Mouse (Mus musculus) regulatory T cell (primary cell): ENCODE measurements around the gene Smpd4.
"Not testable (repeated sequence)": the region's sequence is repeated elsewhere in the genome, so short reads cannot be mapped to it uniquely, and the experiment has no call there.

Source experiments
- in situ Hi-C: fragments of 300-600 bp; cut with MboI, MseI; formaldehyde crosslinking; loops from one replicate; pipeline ENCODE4 v1.15.1; 2025; ENCODE audit warnings: high pct_unique_total_duplicates

The Smpd4 gene

GRCm38 (mm10) chr16:17619198-17620105 is at the start of gene Smpd4:
Smpd4 (plus strand) TSS chr16:17619354.
- in situ Hi-C loops: loop anchor here (5.0 kb wide), 1 partner anchor 217 kb away; no protein-coding TSS in a partner anchor

GRCm38 (mm10) chr16:17575870-17576824 is 43.0 kb upstream of the Smpd4 start:
- in situ Hi-C loops: loop anchor here (10.0 kb wide), 1 partner anchor 1701 kb away; no protein-coding TSS in a partner anchor

GRCm38 (mm10) chr16:17576825-17577215 is 42.3 kb upstream of the Smpd4 start:
- in situ Hi-C loops: loop anchor here (10.0 kb wide), 1 partner anchor 1702 kb away; no protein-coding TSS in a partner anchor

- in situ Hi-C loops: no loop called here
Measured at GRCm38 (mm10) chr16:17583064-17583463, 36.1 kb upstream of the Smpd4 start, which contains the start of gene Slc7a4. Slc7a4 (minus strand) TSS chr16:17583214.

- in situ Hi-C loops: no loop called here
Measured at GRCm38 (mm10) chr16:17584555-17584954, 34.6 kb upstream of the Smpd4 start.

- in situ Hi-C loops: no loop called here
Measured at GRCm38 (mm10) chr16:17590731-17591130, 28.4 kb upstream of the Smpd4 start.

GRCm38 (mm10) chr16:17600944-17601562 is 18.1 kb upstream of the Smpd4 start:
- in situ Hi-C loops: no loop called here

- in situ Hi-C loops: no loop called here
Measured at GRCm38 (mm10) chr16:17604941-17605340, 14.2 kb upstream of the Smpd4 start.

GRCm38 (mm10) chr16:17605684-17606083 is 13.5 kb upstream of the Smpd4 start:
- in situ Hi-C loops: no loop called here

GRCm38 (mm10) chr16:17611383-17611782 is 7.8 kb upstream of the Smpd4 start:
- in situ Hi-C loops: no loop called here

GRCm38 (mm10) chr16:17614740-17615139 is 4.4 kb upstream of the Smpd4 start:
- in situ Hi-C loops: not testable (repeated sequence)

- in situ Hi-C loops: no loop called here
Measured at GRCm38 (mm10) chr16:17616212-17616611, 2.9 kb upstream of the Smpd4 start.

- in situ Hi-C loops: no loop called here
Measured at GRCm38 (mm10) chr16:17617922-17618565, 1.1 kb upstream of the Smpd4 start.

- in situ Hi-C loops: loop anchor here (5.0 kb wide), 1 partner anchor 220 kb away; no protein-coding TSS in a partner anchor
Measured at GRCm38 (mm10) chr16:17621936-17622335, 2.8 kb downstream of the Smpd4 start.

- in situ Hi-C loops: no loop called here
Measured at GRCm38 (mm10) chr16:17625488-17626268, 6.5 kb downstream of the Smpd4 start.

GRCm38 (mm10) chr16:17626269-17626555 is 7.1 kb downstream of the Smpd4 start:
- in situ Hi-C loops: no loop called here

- in situ Hi-C loops: no loop called here
Measured at GRCm38 (mm10) chr16:17632580-17632979, 13.4 kb downstream of the Smpd4 start.

GRCm38 (mm10) chr16:17633481-17634181 is 14.5 kb downstream of the Smpd4 start:
- in situ Hi-C loops: no loop called here

- in situ Hi-C loops: no loop called here
Measured at GRCm38 (mm10) chr16:17636904-17637303, 17.8 kb downstream of the Smpd4 start.

- in situ Hi-C loops: no loop called here
Measured at GRCm38 (mm10) chr16:17637610-17638009, 18.5 kb downstream of the Smpd4 start.
